Mouse (Mus musculus) ES-E14 (cell line): ENCODE measurements around the gene Kcnj12. TPM values are rescaled to one million over a fixed set of nuclear protein-coding genes. Genes with fewer than 3 reads are reported as not detected.

Experiments used
- DNase-seq: peaks from one replicate; pipeline ENCODE4 v3.0.0-alpha.2; 2013; ENCODE audit warnings: low read depth, low spot score
- H3K27ac ChIP-seq: 2 replicates; pipeline ENCODE4 v1.5.1; 2012; ENCODE audit warnings: low read depth, mild to moderate bottlenecking, low read length, moderate library complexity, mixed read lengths; ENCODE audit not compliant: poor library complexity, insufficient read depth, severe bottlenecking
- H3K36me3 ChIP-seq: 2 replicates; pipeline ENCODE4 v1.6.1; 2012; ENCODE audit warnings: mild to moderate bottlenecking, low read length, moderate library complexity, mixed read lengths; ENCODE audit not compliant: control insufficient read depth, poor library complexity, insufficient read depth, severe bottlenecking
- H3K4me1 ChIP-seq, 2 experiments: fragments of 150-350 bp in 1 of 2; sonication (generic) in 1 of 2; 2 replicates each; pipeline ENCODE4 v1.6.1; 2012; ENCODE audit warnings: low read length in 2 of 2, mild to moderate bottlenecking in 1 of 2, mixed read lengths in 1 of 2; ENCODE audit not compliant: control insufficient read depth in 2 of 2, insufficient read depth in 2 of 2, poor library complexity in 1 of 2
- H3K4me3 ChIP-seq, 2 experiments: fragments of 150-350 bp in 1 of 2; sonication (generic) in 1 of 2; 2 replicates each; pipeline ENCODE4 v1.5.1; 2012; ENCODE audit warnings: low read length in 2 of 2, low read depth in 1 of 2, mild to moderate bottlenecking in 1 of 2, mixed read lengths in 1 of 2; ENCODE audit not compliant: insufficient read depth in 1 of 2, poor library complexity in 1 of 2, severe bottlenecking in 1 of 2
- H3K9ac ChIP-seq: 2 replicates; pipeline ENCODE4 v1.6.1; 2012; ENCODE audit warnings: low read depth, mild to moderate bottlenecking, low read length, mixed read lengths; ENCODE audit not compliant: poor library complexity, insufficient read depth, severe bottlenecking
- H3K9me3 ChIP-seq: fragments of 150-350 bp; sonication (generic); 2 replicates; pipeline ENCODE4 v1.6.1; 2012; ENCODE audit warnings: low read depth, mild to moderate bottlenecking, low read length; ENCODE audit not compliant: control insufficient read depth, insufficient read depth
- CHD2 ChIP-seq: IDR thresholded peaks from 2 replicates; pipeline ENCODE4 v1.6.1; 2014; ENCODE audit warnings: mild to moderate bottlenecking, low read depth, low read length, inconsistent platforms
- HCFC1 ChIP-seq: IDR thresholded peaks from 2 replicates; pipeline ENCODE4 v1.6.1; 2012; ENCODE audit warnings: low read length, inconsistent platforms, borderline replicate concordance; ENCODE audit not compliant: insufficient read depth
- MAFK ChIP-seq: IDR thresholded peaks from 2 replicates; pipeline ENCODE4 v1.6.1; 2014; ENCODE audit warnings: mild to moderate bottlenecking, low read depth, low read length, inconsistent platforms; ENCODE audit not compliant: insufficient read depth
- ZC3H11A ChIP-seq: IDR thresholded peaks from 2 replicates; pipeline ENCODE4 v1.6.1; 2012; ENCODE audit warnings: low read depth, mild to moderate bottlenecking, inconsistent platforms, low read length, borderline replicate concordance
- ZNF384 ChIP-seq: IDR thresholded peaks from 2 replicates; pipeline ENCODE4 v1.6.1; 2012; ENCODE audit warnings: low read depth, low read length, inconsistent platforms
- in situ Hi-C, 2 experiments: fragments of 600-800 bp; cut with MboI; formaldehyde crosslinking; loops; one replicate each; pipeline ENCODE4 v1.15.1; 2025; ENCODE audit warnings: low sequenced_read_pairs in 2 of 2, inconsistent platforms in 1 of 2; ENCODE audit not compliant: unreplicated experiment in 2 of 2
- total RNA-seq: library from RNA; depleted of rRNA; stranded (reverse); fragments of 300-350 nt; gene quantifications from 2 replicates; pipeline ENCODE4 v1.2.3, GENCODE M21; 2012

Kcnj12 gene
- total RNA-seq, 1 experiment = 4.0 TPM

- no peak for TF ChIP-seq HCFC1
- no peak for TF ChIP-seq MAFK
- TF ChIP-seq CHD2 = no peak
- TF ChIP-seq ZNF384 = no peak
- TF ChIP-seq ZC3H11A = no peak
- in situ Hi-C loops = no loop called here
- no peaks in the 10 kb centered on the region; a peak in 1 of 4 replicates for H3K4me1 ChIP-seq
- H3K9me3 ChIP-seq = no peaks in the 10 kb centered on the region
- DNase-seq = no peak
- H3K36me3 ChIP-seq = no peaks in the 10 kb centered on the region
- no peak overlapping the region for H3K27ac ChIP-seq
- H3K9ac ChIP-seq = no peak overlapping the region
- H3K4me3 ChIP-seq = no peak overlapping the region
These were observed 40.4 kb downstream of the Kcnj12 start for GRCm38 (mm10) chr11:61062548-61063461.

- no peak for DNase-seq
- TF ChIP-seq CHD2 (no peak), MAFK (no peak), HCFC1 (no peak), ZC3H11A (no peak), ZNF384 (no peak)
- no peaks in the 10 kb centered on the region; a peak in 1 of 4 replicates for H3K4me1 ChIP-seq
- no peak overlapping the region for H3K4me3 ChIP-seq
- H3K9ac ChIP-seq = no peak overlapping the region
- in situ Hi-C loops = no loop called here
- H3K27ac ChIP-seq = no peak overlapping the region
- H3K36me3 ChIP-seq = no peaks in the 10 kb centered on the region
- no peaks in the 10 kb centered on the region for H3K9me3 ChIP-seq
These were observed 41.1 kb downstream of the Kcnj12 start for GRCm38 (mm10) chr11:61063503-61063902.

GRCm38 (mm10) chr11:61065620-61066019, 43.3 kb downstream of the Kcnj12 start:
- Histone ChIP-seq H3K4me3 (no peak overlapping the region), H3K27ac (no peak overlapping the region), H3K9ac (no peak overlapping the region), H3K9me3 (no peaks in the 10 kb centered on the region), H3K4me1 (no peaks in the 10 kb centered on the region; a peak in 1 of 4 replicates), H3K36me3 (no peaks in the 10 kb centered on the region; the same call in 1 of the 2 replicates)
- TF ChIP-seq ZNF384 = no peak
- no peak for TF ChIP-seq CHD2
- DNase-seq = no peak
- in situ Hi-C loops = no loop called here

GRCm38 (mm10) chr11:61067133-61067835, 44.9 kb downstream of the Kcnj12 start:
- in situ Hi-C loops = no loop called here
- Histone ChIP-seq H3K9ac (no peak overlapping the region), H3K27ac (no peak overlapping the region), H3K4me1 (no peaks in the 10 kb centered on the region; a peak in 1 of 4 replicates), H3K9me3 (no peaks in the 10 kb centered on the region), H3K4me3 (no peak overlapping the region), H3K36me3 (no peaks in the 10 kb centered on the region; the same call in 1 of the 2 replicates)
- no peak for DNase-seq
- no peak for TF ChIP-seq CHD2
- TF ChIP-seq MAFK = no peak
- TF ChIP-seq HCFC1 = no peak
- TF ChIP-seq ZC3H11A = no peak
- no peak for TF ChIP-seq ZNF384
